Mouse (Mus musculus) lung, adult 2 months (tissue): ENCODE measurements at regions not wholly inside any gene's neighbourhood (a gene's known extent, or its start where the extent isn't known, plus 50 kb on each side); places are given as distances from the start of the nearest gene placed in this dataset.

ENCODE experiments used
- DNase-seq: peaks from one replicate; pipeline ENCODE4 v3.0.0; 2022
- H3K4me1 ChIP-seq: fragments of 200-500 bp; 2 replicates; pipeline ENCODE4 v1.6.1; 2011; ENCODE audit warnings: low read length; ENCODE audit not compliant: control insufficient read depth, insufficient read depth
- H3K4me3 ChIP-seq: fragments of 200-500 bp; replicated peaks from 2 replicates; pipeline ENCODE3; 2011; ENCODE audit warnings: low read depth, mild to moderate bottlenecking, control low read depth, low read length; ENCODE audit errors: extremely low read depth
- CTCF ChIP-seq: fragments of 200-500 bp; IDR thresholded peaks from 2 replicates; pipeline ENCODE4 v1.5.1; 2011; ENCODE audit warnings: mild to moderate bottlenecking, low read length, control low read depth; ENCODE audit not compliant: insufficient read depth
- POLR2A ChIP-seq: fragments of 200-500 bp; IDR thresholded peaks from 2 replicates; pipeline ENCODE4 v1.6.1; 2011; ENCODE audit warnings: low read depth, mild to moderate bottlenecking, control low read depth, low read length, borderline replicate concordance; ENCODE audit errors: extremely low read depth
- WGBS: fragments of 180-500 bp; shearing (Covaris S2); methylation state at CpG from one replicate; pipeline ENCODE4 v1.1.7; 2018; 5-methylcytosine and 5-hydroxymethylcytosine counted together

DNA sequence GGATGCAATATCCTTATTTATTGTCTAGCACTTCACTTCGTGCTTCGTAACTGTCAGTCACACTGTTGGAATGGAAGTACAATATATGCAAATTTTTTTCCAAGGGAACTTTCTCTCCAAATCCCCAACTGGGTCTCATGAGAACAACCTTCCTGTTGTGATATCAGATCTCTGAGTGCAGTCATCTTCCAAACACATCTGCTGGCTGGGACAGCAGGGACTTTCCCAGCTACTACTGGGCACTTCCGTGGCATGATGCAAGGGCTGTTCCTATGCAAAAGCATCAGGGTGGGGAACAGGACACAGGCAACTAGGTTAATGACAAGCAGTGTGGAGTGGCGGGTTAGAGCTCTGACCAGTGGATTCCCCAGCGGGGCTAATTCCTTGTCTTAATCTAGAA is 73.4 kb upstream of the Arntl start:
- H3K4me1 ChIP-seq: no peaks in the 10 kb centered on the region
- H3K4me3 ChIP-seq: no peak overlapping the region
- no peak for DNase-seq
- WGBS: 57% methylated on average over 5 of the region's 5 CpGs
- TF ChIP-seq POLR2A (no peak), CTCF (no peak)

DNA sequence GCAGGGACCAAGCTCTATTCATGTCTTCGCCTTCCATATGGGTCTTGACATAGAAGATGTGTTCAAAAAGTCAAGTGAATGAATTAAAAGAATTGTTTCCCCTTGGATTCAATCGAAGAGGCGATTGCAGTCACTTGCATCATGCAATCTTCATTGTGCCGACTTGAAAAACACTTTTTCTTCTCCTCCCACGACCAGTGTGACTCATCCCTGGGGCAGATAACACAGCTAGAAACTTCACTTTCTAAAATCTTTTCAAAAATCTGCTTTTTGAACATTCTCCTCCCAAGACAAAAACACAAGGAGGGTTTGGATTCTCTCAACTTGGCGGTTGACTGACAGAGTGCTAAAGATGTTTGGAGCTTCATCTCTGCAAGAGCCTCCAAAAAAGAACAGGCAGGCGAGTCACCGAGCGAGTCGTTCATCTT is 67.2 kb upstream of the Arntl start:
- no peak for DNase-seq
- WGBS: 62% methylated on average over 10 of the region's 10 CpGs
- Histone ChIP-seq H3K4me3 (no peak overlapping the region), H3K4me1 (no peaks in the 10 kb centered on the region)
- no peak for TF ChIP-seq POLR2A
- TF ChIP-seq CTCF: no peak

DNA sequence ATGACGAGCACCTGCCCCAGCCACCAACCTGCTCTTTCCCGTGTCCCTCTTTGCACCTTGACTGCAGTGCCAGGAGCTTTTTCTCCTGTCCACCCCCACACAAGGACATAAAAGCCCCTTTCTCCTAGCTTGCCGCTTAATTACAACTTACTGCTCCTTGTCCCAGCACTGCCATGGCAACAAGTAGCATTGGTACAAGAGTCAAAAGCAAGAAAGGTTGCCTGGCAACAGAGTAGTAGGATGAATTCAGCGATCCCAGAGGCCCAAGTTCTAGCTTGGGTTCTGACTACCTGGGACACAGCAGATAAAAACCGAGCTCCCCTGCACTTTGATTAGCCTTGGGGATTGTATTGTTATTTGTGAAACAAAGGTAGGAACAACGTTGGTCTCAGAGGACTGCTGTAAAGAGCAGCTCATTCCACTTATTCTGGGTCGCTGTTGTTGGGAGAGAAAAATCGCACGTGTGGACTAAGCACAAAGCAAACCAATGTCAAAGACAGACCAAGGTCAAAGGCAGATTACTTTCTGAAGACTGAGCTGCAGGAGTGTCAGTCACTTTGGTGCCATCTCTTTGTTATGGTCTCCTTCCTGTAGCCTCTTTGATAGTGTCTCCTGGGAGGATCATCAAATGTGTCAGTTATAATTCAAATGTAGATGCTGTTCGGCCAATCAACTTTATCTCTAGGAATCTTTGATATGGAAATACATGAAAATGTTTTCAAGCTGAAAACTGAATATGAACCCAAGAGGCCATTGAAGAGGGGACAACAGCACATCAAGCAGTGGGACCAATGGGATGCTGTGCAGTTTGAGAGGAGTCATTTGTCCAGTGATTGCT is 65.2 kb upstream of the Arntl start:
- 60% methylated on average over 10 of the region's 10 CpGs for WGBS

DNA sequence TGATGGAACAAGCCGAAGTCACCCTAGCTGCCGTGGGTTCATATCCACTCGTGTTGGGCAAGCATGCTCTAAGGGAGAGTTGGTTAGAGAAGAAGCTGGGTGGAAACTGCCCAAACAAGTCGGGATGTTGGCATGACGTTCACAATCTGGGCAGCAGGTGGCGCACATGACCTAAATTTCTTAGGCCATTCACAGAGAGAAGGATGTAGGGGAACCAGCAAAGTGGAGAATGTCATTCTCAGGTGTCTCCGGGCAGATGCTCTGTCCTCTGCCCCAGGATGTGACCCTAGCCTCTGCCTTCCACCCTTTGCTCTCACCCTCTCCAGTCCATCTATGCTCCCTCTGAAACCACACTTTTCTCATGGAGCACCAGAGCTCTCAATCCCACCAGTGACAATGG is 63.7 kb upstream of the Arntl start:
- no peak overlapping the region for H3K4me3 ChIP-seq
- TF ChIP-seq CTCF (peak; percentile 93), POLR2A (no peak)
- DNase-seq: peak; percentile 87
- H3K4me1 ChIP-seq: no peaks in the 10 kb centered on the region
- 4% methylated on average over 7 of the region's 7 CpGs for WGBS

More for the DNA sequence above, 65.2 kb upstream of the Arntl start:
- TF ChIP-seq POLR2A (no peak), CTCF (no peak)
- no peaks in the 10 kb centered on the region for H3K4me1 ChIP-seq
- no peak overlapping the region for H3K4me3 ChIP-seq
- no peak for DNase-seq

DNA sequence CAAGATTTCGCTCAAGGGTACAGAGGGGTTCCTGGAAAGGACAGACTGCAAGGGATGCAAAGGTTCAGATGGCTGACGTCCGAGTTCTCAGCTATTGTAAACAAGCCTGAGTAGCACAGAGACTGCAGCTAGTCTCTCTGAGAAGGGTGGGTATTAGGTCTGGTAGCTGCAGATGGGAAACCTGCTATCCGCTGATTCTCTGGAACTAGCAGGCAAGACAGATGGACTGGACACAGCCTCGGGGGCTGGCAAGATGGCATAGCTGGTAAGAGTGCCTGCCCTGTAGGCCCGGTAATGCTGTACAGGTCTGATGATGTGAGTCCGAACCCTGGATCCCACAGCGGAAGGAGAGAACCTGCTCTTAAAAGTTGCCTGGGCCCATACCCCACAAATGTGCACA is 62.2 kb upstream of the Arntl start:
- 89% methylated on average over 8 of the region's 8 CpGs for WGBS
- TF ChIP-seq CTCF (no peak), POLR2A (no peak)

DNA sequence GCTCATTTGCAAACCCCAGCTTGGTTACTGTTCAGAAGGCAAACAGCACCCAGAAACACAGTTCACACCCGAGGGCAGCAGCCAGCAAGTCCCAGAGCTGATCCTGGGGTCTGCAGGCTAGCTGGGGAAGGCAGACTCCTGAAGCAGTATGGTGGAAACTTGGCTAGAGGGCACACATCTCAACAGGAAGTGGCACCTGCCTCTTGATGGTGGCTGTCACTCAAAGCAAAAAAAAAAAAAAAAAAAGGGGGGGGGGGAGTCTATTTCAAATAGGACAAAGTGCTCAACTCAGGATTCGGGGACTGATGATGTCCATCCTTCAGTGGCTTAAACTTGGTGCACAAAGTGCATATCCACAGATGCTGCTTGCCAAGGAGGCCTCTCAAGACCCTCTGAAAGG is 61.2 kb upstream of the Arntl start:
- TF ChIP-seq CTCF (no peak), POLR2A (no peak)
- 88% methylated on average over 2 of the region's 2 CpGs for WGBS
- H3K4me3 ChIP-seq: no peak overlapping the region
- no peak for DNase-seq
- no peaks in the 10 kb centered on the region for H3K4me1 ChIP-seq

More for the DNA sequence above, 62.2 kb upstream of the Arntl start:
- Histone ChIP-seq H3K4me1 (no peaks in the 10 kb centered on the region), H3K4me3 (no peak overlapping the region)
- no peak for DNase-seq

DNA sequence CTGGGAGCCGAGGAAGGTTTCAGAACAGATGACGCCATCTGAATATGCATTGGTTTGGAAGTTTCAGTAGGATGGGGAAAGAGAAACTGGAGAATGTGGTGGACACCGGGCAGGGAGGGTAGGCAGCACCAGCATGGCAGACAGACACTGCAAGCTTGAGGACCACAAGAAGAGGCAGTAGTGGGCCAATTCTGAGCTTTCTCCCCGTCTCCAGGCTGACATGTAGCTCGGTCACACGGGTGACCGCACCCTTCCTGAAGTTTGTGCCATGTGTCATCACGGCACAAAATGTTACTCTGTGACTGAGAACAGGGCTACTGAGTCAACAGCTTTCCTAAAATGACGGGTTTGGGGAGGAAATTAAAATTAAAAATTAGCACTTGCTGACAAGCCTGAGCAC is 60.7 kb upstream of the Arntl start:
- DNase-seq: no peak
- no peak overlapping the region for H3K4me3 ChIP-seq
- 68% methylated on average over 9 of the region's 9 CpGs for WGBS
- peaks cover 3% of the 10 kb centered on the region; the same call in 1 of the 2 replicates for H3K4me1 ChIP-seq
- TF ChIP-seq CTCF (no peak), POLR2A (no peak)

DNA sequence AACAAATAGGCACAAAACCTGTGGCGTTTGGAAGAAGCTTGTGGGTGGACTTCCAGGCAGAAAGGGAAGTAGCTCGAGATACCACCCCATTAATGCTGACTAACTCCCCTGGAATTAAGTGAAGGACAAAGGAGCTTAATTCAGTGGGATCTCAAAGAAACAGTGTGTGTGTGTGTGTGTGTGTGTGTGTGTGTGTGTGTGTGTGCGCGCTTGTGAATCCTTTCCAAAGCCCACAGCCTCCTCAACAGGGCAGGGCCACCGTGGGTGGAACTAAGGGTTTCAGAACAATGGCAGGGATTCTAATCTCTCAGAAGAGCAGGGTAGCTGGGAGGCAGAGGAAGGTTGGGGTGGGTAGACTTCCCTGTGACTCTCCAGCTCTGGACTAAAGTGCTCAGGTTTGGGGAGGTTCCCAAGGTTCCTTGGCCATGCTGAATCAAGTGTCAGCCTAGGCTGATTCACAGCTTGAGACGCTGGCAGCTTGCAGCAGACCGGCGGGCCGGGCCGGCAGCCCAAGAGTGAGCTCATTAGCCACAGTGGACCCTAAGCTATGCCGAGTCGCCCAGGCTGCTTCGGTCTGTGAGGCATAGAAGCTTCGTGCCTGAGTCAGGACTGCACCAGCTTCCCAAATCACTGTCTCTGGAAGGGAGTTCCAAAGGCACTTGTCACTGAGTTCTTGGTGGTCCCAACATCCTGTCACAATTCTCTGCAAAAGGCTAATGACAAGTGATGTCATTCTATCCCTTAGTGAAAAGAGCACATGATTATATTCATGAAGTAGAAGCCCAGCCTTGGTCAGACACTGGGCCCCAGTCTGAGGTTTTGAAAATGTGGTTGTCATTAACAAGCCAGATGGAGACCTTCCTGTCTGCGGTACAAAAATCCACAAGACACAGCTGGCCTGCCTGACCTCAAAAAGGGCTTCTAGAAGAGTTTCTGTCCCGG is 59.6 kb upstream of the Arntl start:
- Histone ChIP-seq H3K4me3 (no peak overlapping the region), H3K4me1 (peaks cover 5% of the 10 kb centered on the region; the same call in 1 of the 2 replicates)
- WGBS: 50% methylated on average over 16 of the region's 16 CpGs
- DNase-seq: no peak
- no peak for TF ChIP-seq CTCF
- TF ChIP-seq POLR2A: no peak

DNA sequence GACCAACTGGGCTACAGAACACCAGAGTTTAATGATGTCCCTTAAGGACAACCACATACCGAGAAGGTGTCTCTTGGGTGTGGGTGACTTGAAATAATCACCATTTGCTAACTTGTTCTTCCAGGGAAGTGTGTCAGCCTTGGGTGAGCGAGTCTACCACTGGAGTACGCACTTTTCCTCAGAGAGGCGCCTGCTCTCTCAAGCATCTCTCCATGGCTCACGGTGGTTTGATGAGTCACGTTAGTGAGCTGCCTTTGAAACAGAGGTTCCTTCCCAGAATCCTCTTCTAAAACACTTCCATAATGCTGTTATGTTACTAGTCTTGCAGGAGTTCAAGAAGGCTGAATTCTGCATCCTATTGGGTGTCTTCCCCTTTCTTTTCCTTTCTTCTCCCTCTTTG is 58.6 kb upstream of the Arntl start:
- Histone ChIP-seq H3K4me1 (peaks cover 5% of the 10 kb centered on the region; the same call in 1 of the 2 replicates), H3K4me3 (no peak overlapping the region)
- WGBS: 83% methylated on average over 6 of the region's 6 CpGs
- TF ChIP-seq POLR2A (no peak), CTCF (no peak)
- no peak for DNase-seq
